Mouse (Mus musculus) embryonic facial prominence, embryonic 10.5 days (tissue): ENCODE data around the gene Recql5. TPM values are rescaled to one million over a fixed set of nuclear protein-coding genes. Genes with fewer than 3 reads are reported as not detected.

Source experiments
- DNase-seq: peaks from one replicate; pipeline ENCODE4 v3.0.0-alpha.2; 2017; ENCODE audit warnings: low spot score
- H3K27ac ChIP-seq: fragments of 300-500 bp; sonication (generic); replicated peaks from 2 replicates; pipeline ENCODE4 v1.5.1; 2016; ENCODE audit warnings: mild to moderate bottlenecking
- H3K27me3 ChIP-seq: fragments of 300-500 bp; sonication (generic); replicated peaks from 2 replicates; pipeline ENCODE4 v1.6.1; 2016; ENCODE audit warnings: low read depth, mild to moderate bottlenecking; ENCODE audit not compliant: poor library complexity, severe bottlenecking
- H3K36me3 ChIP-seq: fragments of 300-500 bp; sonication (generic); replicated peaks from 2 replicates; pipeline ENCODE4 v1.6.1; 2016; ENCODE audit warnings: mild to moderate bottlenecking, moderate library complexity
- H3K4me1 ChIP-seq: fragments of 300-500 bp; sonication (generic); 2 replicates; pipeline ENCODE4 v1.6.1; 2016
- H3K4me3 ChIP-seq: fragments of 300-500 bp; sonication (generic); 2 replicates; pipeline ENCODE4 v1.5.1; 2016; ENCODE audit warnings: mild to moderate bottlenecking, moderate library complexity
- H3K9me3 ChIP-seq: fragments of 300-500 bp; sonication (generic); 2 replicates; pipeline ENCODE4 v1.6.1; 2016; ENCODE audit warnings: mild to moderate bottlenecking
- WGBS: fragments of 180-500 bp; shearing (Covaris S2); methylation state at CpG from one replicate; pipeline ENCODE4 v1.1.7; 2016; 5-methylcytosine and 5-hydroxymethylcytosine counted together
- polyA plus RNA-seq: library from polyadenylated mRNA; unstranded; fragments of >200 nt; fragmentation: Nextera tagmentation; extraction: Ambion mirVana; gene quantifications from 2 replicates; pipeline ENCODE4 v1.2.1, GENCODE M21; 2016

The Recql5 gene
- polyA plus RNA-seq, 1 experiment from 2014 or later: 27.9 TPM

DNA sequence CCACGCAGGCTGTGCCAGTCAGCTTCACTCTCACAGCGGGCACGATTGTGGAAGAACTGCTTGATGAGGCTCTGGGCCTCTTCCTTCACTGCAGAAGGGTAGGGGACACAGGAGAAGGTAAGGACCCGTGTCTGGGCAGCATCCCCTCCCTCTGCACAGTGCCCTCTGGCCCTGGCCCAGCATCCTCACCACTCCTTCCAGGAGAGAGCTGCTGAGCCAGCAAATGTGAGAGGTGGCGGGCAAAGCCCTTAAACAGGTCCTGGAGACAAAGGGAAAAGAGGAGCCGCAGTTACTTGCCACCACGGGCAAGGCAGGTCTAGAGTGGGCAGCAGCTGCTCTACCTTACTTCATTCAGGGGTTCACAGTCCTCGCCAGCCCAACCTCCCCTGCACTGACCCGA, 40.2 kb downstream of the Recql5 start:
- WGBS: 89% methylated on average over 9 of the region's 9 CpGs
- Histone ChIP-seq H3K27ac (no peak overlapping the region), H3K4me1 (peaks cover 29% of the 10 kb centered on the region), H3K36me3 (peaks cover 64% of the 10 kb centered on the region), H3K4me3 (no peak overlapping the region), H3K9me3 (no peaks in the 10 kb centered on the region), H3K27me3 (no peaks in the 10 kb centered on the region)
- no peak for DNase-seq

DNA sequence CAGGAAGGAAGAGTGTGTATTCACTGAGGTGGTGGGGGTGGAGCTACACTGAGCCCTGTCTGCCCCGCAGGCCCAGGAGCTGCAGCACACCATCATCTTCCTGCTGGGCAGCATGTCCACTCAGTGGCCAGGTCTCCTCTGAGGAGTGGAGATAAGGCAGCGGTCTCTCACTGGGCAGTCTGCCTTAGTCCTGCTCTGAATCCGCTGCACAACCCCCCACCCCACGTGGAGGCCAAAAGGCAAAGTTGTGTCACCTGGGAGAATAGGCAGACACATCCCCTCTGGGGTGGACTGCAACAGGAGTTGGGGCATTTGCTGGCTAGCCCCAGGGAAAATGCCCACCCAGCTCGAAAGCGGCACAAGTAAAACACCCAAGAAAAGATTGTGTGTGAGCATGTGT, 41.1 kb downstream of the Recql5 start:
- Histone ChIP-seq H3K9me3 (no peaks in the 10 kb centered on the region), H3K4me3 (no peak overlapping the region), H3K4me1 (peaks cover 31% of the 10 kb centered on the region), H3K27ac (no peak overlapping the region), H3K27me3 (no peaks in the 10 kb centered on the region), H3K36me3 (peaks cover 59% of the 10 kb centered on the region)
- 55% methylated on average over 6 of the region's 6 CpGs for WGBS
- DNase-seq: no peak

DNA sequence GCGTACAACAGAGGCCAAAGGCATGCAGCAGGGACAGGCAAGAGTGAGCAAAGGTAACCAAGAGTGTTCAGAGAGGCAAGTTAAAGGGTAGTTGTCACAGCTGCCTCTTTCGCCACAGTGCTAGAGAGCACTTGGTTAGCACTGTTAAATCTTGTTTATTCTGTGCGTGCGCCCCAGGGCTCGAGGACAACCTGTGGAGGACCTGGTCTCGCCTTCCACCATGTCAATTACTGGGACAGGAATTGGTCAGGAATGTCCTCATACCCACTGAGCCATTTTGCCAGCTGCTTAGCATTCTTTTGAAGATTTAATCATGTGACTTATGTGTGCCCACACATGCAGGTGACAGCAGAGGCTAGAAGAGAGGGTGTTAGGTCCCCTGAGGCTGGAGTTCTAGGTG, 44.1 kb downstream of the Recql5 start:
- H3K27me3 ChIP-seq: peaks cover 3% of the 10 kb centered on the region
- H3K4me3 ChIP-seq: no peak overlapping the region
- H3K4me1 ChIP-seq: peaks cover 31% of the 10 kb centered on the region
- H3K27ac ChIP-seq: no peak overlapping the region; the same call in 1 of the 2 replicates
- peaks cover 29% of the 10 kb centered on the region for H3K36me3 ChIP-seq
- 82% methylated on average over 6 of the region's 6 CpGs for WGBS
- no peak for DNase-seq
- no peaks in the 10 kb centered on the region for H3K9me3 ChIP-seq

DNA sequence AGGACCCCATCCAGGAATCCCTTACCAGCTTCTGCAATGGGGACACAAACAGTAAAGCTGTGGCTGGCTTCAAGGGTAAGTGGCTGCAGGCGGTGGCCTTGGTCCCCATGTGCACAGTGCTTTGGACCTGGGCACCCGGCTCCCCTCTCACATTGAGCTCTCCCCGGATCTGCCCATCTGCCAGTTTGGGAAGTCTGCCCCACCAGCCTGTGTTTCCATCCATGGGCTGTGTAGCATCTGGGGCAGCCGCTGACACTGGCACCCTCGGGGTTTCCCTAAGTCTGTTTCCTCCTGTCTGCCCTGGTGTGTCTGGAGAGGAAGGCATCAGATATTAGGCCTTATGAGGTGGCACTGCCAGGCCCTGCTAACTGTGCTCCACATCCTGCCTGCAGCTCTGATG, 45.3 kb downstream of the Recql5 start:
- H3K27ac ChIP-seq: no peak overlapping the region; the same call in 1 of the 2 replicates
- DNase-seq: no peak
- H3K4me3 ChIP-seq: no peak overlapping the region
- no peaks in the 10 kb centered on the region for H3K9me3 ChIP-seq
- peaks cover 31% of the 10 kb centered on the region for H3K4me1 ChIP-seq
- WGBS: 94% methylated on average over 5 of the region's 5 CpGs
- H3K36me3 ChIP-seq: peaks cover 17% of the 10 kb centered on the region
- peaks cover 15% of the 10 kb centered on the region for H3K27me3 ChIP-seq

DNA sequence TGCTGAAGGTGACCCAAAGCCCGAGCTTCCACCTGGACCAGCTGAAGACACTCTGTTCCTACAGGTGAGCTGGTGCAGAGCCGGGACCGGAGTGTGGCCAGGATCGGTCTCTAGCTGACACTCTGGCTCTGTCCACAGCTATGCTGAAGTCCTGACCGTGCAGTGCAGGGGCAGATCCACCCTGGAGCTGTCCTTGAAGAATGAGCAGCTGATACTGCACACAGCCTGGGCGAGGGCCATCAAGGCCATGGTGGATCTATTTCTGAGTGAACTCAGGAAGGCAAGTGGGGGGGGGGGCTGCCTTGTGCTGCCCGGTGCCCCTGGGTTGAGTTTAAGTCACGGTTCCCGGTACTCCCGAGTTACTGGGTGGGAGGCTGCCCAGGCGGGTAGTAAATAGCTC, 46.8 kb downstream of the Recql5 start:
- no peak for DNase-seq
- H3K36me3 ChIP-seq: 0 out of 2 replicates have a peak, but pooled peaks cover 2% of the 10 kb centered on the region
- H3K27ac ChIP-seq: no peak overlapping the region
- peaks cover 30% of the 10 kb centered on the region for H3K27me3 ChIP-seq
- no peaks in the 10 kb centered on the region for H3K9me3 ChIP-seq
- peaks cover 24% of the 10 kb centered on the region for H3K4me1 ChIP-seq
- H3K4me3 ChIP-seq: no peak overlapping the region
- 90% methylated on average over 11 of the region's 11 CpGs for WGBS

DNA sequence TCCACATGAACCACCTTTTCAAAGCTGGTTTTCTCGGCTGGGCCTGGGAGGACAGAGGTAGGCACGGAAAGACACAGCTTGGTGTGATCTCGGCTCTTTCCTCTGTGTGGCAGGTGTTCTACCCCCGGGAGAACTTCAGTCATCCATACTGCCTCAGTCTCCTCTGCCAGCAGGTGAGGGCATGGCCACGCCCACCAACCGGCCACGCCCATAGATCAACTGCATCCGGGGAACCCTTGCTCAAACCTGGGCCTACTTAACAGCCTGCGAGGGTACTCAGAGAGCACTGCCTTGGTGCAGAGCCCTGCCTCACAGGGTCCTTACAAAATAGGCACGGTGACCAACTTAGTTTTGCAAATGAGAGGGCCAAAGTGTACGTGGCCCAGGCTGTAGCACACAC, 48.0 kb downstream of the Recql5 start:
- peaks cover 31% of the 10 kb centered on the region for H3K27me3 ChIP-seq
- 75% methylated on average over 11 of the region's 11 CpGs for WGBS
- no peak overlapping the region for H3K4me3 ChIP-seq

DNA sequence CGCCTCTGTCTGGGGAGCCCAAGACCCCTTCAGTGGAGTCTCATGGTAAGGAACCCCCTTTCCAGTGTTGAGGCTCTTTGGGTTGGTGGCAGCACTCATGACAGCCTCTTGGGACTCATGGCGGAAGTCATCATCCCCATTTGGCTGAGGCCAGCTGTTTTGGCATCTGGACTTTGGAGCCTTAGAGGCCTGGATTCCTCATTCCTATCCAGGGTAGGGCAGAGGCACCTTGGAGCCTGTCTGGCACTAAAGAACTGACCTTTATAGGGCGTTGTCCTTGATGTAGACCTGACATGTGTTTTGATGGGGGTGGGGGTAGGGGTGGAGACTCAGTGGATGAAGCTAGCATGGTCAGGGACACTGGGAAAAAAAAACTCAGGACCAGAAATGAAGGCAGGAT, 48.9 kb downstream of the Recql5 start:
- no peak for DNase-seq
- Histone ChIP-seq H3K27me3 (peaks cover 31% of the 10 kb centered on the region), H3K27ac (no peak overlapping the region), H3K9me3 (no peaks in the 10 kb centered on the region), H3K4me1 (peaks cover 10% of the 10 kb centered on the region; the same call in 1 of the 2 replicates), H3K4me3 (no peak overlapping the region), H3K36me3 (no peaks in the 10 kb centered on the region)
- WGBS: 86% methylated on average over 3 of the region's 3 CpGs

More for the DNA sequence above, 48.0 kb downstream of the Recql5 start:
- no peak for DNase-seq
- Histone ChIP-seq H3K36me3 (no peaks in the 10 kb centered on the region), H3K4me1 (peaks cover 17% of the 10 kb centered on the region), H3K27ac (no peak overlapping the region), H3K9me3 (no peaks in the 10 kb centered on the region)

DNA sequence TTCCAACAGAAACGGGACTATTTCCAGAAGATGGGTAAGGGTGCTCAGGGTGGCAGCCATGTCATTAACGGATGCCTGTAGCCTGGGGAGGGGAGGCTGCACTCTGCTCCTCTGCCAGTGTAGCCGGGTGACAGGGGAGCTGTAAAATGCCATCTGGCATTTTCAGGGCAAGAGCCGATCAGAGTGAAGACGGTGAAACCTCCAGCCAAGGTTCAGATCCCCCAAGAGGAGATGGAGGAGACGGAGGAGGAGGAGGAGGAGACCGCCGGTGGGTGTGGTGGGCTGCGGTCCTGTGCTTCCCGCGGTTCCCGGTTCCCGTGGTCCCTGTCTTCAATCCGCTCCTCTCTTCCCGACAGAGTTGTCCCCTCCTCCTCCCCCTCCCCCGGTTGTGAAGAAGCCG, 50.0 kb downstream of the Recql5 start:
- no peaks in the 10 kb centered on the region for H3K36me3 ChIP-seq
- H3K9me3 ChIP-seq: no peaks in the 10 kb centered on the region
- peaks cover 4% of the 10 kb centered on the region; the same call in 1 of the 2 replicates for H3K4me1 ChIP-seq
- 33% methylated on average over 17 of the region's 17 CpGs for WGBS
- DNase-seq: no peak
- no peak overlapping the region for H3K4me3 ChIP-seq
- H3K27ac ChIP-seq: no peak overlapping the region
- peaks cover 31% of the 10 kb centered on the region for H3K27me3 ChIP-seq

DNA sequence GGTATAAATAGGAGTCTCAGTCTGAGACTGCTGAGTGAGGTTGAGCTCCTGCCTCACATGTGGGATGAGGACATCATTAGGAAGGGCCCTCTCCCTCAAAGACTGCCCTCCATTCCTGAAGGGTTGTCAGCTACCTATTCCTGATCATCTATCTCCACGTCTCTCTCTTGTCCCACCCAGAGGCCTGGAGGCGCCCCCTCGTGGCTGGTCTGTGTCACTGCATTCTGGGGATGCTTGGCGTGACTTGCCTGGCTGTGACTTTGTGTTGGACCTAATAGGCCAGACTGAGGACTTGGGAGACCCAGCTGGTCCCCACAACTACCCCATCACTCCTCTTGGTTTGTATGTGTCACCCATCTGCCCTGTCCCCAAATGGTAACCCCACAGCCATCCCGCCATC, 52.3 kb downstream of the Recql5 start:
- H3K27ac ChIP-seq: no peak overlapping the region
- 23% methylated on average over 5 of the region's 5 CpGs for WGBS
- DNase-seq: peak; percentile 50
- peaks cover 11% of the 10 kb centered on the region; the same call in 1 of the 2 replicates for H3K4me1 ChIP-seq
- H3K9me3 ChIP-seq: no peaks in the 10 kb centered on the region
- H3K27me3 ChIP-seq: peaks cover 31% of the 10 kb centered on the region
- H3K36me3 ChIP-seq: no peaks in the 10 kb centered on the region
- no peak overlapping the region for H3K4me3 ChIP-seq

DNA sequence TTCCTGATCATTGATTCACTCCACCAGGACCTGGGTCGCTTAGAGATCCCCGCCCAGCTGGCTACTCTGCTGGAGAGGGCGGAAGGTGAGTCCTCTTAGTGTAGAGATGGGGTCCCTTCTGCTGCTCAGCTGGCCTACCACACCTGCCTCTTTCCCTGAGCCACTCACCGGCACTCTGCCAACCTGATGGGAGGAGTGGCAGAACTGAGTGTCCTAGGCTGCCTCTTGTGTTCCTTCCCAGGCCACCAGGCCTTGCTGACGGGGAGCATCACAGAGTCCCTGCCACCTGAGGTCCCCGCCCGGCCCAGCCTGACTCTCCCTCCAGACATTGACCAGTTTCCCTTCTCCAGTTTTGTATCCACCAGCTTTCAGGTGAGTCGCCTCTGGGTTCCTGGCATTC, 55.2 kb downstream of the Recql5 start:
- Histone ChIP-seq H3K27me3 (peaks cover 16% of the 10 kb centered on the region), H3K4me1 (peaks cover 11% of the 10 kb centered on the region; the same call in 1 of the 2 replicates), H3K27ac (no peak overlapping the region), H3K36me3 (no peaks in the 10 kb centered on the region), H3K9me3 (no peaks in the 10 kb centered on the region), H3K4me3 (no peak overlapping the region)
- 72% methylated on average over 8 of the region's 8 CpGs for WGBS
- DNase-seq: no peak

DNA sequence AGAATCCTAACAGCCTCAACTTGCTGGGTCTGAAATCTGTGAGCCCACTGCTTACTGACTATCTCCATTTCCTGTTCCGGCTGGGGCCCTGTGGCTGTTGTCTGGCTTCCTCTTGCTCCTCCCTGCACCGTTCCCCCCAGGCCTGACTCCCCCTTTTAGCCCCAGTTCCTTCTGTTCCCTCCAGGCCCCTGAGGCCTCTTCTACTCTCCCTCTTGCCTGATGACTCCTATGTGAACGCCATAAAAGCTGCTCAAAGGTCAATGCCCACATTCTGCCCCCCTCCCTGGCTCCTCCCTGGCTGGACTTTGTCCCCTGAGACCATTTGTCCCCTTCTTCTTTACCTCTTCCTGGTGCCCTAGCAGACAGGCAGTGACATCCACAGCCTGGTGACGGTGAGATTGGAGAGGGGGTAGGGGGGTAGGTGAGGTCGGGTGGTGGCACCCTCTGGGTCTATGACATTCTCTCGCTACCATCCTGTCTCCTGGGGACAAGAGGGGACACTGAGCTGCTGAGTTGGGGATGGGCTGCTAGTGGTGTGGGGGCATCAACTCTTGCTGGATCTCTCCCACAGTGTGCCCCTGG, 56.0 kb downstream of the Recql5 start:
- H3K4me3 ChIP-seq: no peak overlapping the region
- peaks cover 15% of the 10 kb centered on the region for H3K4me1 ChIP-seq
- 66% methylated on average over 6 of the region's 6 CpGs for WGBS
- no peaks in the 10 kb centered on the region for H3K9me3 ChIP-seq
- no peak for DNase-seq
- H3K36me3 ChIP-seq: no peaks in the 10 kb centered on the region
- peaks cover 8% of the 10 kb centered on the region for H3K27me3 ChIP-seq
- no peak overlapping the region for H3K27ac ChIP-seq

DNA sequence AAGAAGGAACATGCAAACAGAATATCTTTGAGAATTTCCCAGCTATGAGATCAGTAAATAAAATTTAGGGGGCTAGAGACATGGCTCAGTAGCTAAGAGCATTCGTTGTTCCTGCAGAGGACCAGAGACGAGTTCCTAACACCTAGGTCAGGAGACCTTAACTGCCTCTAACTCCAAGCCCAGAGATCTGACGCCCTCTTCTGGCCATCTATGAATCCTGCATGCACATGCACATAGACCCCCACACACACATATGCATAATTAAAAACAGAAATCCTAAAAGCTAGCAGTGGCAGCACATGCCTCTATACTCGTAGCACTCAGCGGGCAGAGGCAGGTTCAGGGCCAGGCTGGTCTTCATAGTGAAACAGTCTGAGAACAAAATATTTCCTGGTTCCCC, 56.8 kb downstream of the Recql5 start:
- Histone ChIP-seq H3K4me3 (no peak overlapping the region), H3K36me3 (no peaks in the 10 kb centered on the region), H3K27ac (no peak overlapping the region), H3K9me3 (no peaks in the 10 kb centered on the region), H3K27me3 (peaks cover under 1% of the 10 kb centered on the region; the same call in 1 of the 2 replicates), H3K4me1 (peaks cover 16% of the 10 kb centered on the region)
- no peak for DNase-seq
- 72% methylated on average over 5 of the region's 5 CpGs for WGBS

DNA sequence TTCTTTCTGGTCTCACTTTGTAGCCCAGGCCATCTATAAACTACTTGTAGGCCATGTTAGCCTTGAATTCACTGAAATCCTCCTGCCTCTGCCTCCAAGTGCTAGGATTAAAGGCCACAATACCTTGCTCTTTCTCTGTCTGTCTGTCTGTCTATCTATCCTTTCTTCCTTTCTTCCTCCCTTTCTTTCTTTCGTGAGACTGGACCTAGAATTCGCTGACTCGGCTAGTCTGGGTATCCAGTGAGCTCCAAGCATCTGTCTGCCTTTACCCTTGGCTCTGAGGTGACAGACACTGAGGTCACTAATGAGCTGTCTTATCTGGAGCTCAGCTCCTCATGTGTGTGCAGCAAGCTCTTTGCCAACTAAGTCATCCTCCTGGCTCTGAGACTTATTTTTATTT, 57.3 kb downstream of the Recql5 start:
- Histone ChIP-seq H3K36me3 (no peaks in the 10 kb centered on the region), H3K9me3 (no peaks in the 10 kb centered on the region), H3K27ac (no peak overlapping the region), H3K4me3 (no peak overlapping the region), H3K27me3 (no peaks in the 10 kb centered on the region), H3K4me1 (peaks cover 16% of the 10 kb centered on the region)
- 88% methylated on average over 3 of the region's 3 CpGs for WGBS
- no peak for DNase-seq
